Mouse (Mus musculus): ENCODE data around the gene Rpl27a.

DNA sequence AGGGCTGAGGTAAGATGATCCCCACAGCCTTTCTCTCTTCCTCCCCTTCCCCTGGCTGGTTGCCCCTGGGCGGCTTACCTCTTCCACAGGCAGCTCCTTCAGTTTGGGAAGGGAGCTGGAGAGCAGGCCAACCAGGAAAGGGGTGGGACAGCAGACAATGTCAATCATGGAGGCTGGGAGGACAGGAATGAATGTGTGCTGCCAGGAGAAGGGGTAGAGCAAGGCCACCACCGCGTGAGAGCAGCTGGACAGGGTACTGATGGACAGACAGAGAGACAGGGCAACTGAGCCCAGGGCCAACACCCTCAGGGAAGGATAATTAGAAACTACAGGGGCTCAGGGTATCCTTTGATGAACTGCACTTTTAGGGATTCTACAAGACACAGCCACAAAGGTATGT lies 8.6 kb downstream of the Rpl27a start:
- TF ChIP-seq CTCF (IDR thresholded peaks at IDR 0.05; ENCODE audit: extremely low read depth, insufficient read length, insufficient replicate concordance, low read depth, low read length), result no peak
- TF ChIP-seq POLR2A (IDR thresholded peaks at IDR 0.05; ENCODE audit: low read depth, low read length), result no peak

Measured in small intestine, adult 2 months (tissue).